Mouse (Mus musculus) spleen, adult 2 months (tissue): ENCODE measurements at regions not wholly inside any gene's neighbourhood (a gene's known extent, or its start where the extent isn't known, plus 50 kb on each side); places are given as distances from the start of the nearest gene placed in this dataset.

Experiments used
- CTCF ChIP-seq: fragments of 200-500 bp; IDR thresholded peaks from 2 replicates; pipeline ENCODE4 v1.5.1; 2011; ENCODE audit warnings: mild to moderate bottlenecking, inconsistent platforms; ENCODE audit not compliant: insufficient read depth, insufficient read length, insufficient replicate concordance; ENCODE audit errors: extremely low read depth
- POLR2A ChIP-seq: fragments of 200-500 bp; IDR thresholded peaks from 2 replicates; pipeline ENCODE4 v1.6.1; 2011; ENCODE audit warnings: low read depth, low read length, inconsistent platforms

DNA sequence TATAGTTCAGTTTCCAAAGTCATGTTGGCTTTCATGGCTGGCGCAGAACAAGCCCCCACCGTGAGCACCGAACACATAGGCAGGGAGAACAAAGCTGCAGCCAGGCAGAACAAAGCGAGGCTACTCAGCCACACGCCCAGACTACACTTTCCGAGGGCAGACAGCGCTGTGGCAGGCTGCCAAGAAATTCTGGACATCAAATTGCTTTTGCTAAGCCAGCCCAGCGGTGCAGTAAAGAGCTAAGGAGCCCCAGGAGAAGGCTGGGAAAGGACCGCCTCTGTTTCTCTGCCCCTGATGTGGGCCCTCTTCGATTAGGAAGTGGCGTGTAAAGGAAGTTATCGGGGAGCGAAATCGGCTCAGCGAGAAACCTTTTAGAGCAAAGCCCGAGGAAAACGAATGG is 139.3 kb upstream of the Bmper start:
- TF ChIP-seq POLR2A (no peak), CTCF (no peak)
